Mouse (Mus musculus) heart, embryonic 15.5 days (tissue): ENCODE results near the gene Klhl29. TPM values are rescaled to one million over a fixed set of nuclear protein-coding genes. Genes with fewer than 3 reads are reported as not detected.

Experiments
- ATAC-seq: fragments of 200-750 bp; cut with Nextera tagmentation; replicated peaks from 2 replicates; pipeline ENCODE4 v1.8.0; 2017; ENCODE audit warnings: low read depth, moderate TSS enrichment; ENCODE audit not compliant: insufficient number of reproducible peaks, insufficient read depth, low FRiP score
- H3K27ac ChIP-seq: fragments of 300-500 bp; sonication (generic); 2 replicates; pipeline ENCODE4 v1.5.1; 2015; ENCODE audit warnings: mild to moderate bottlenecking, inconsistent platforms
- H3K27me3 ChIP-seq: fragments of 300-500 bp; sonication (generic); 2 replicates; pipeline ENCODE4 v1.6.1; 2015; ENCODE audit warnings: inconsistent platforms
- H3K36me3 ChIP-seq: fragments of 300-500 bp; sonication (generic); 2 replicates; pipeline ENCODE4 v1.6.1; 2015; ENCODE audit warnings: mild to moderate bottlenecking, inconsistent platforms
- H3K4me1 ChIP-seq: fragments of 300-500 bp; sonication (generic); replicated peaks from 2 replicates; pipeline ENCODE4 v1.6.1; 2015; ENCODE audit warnings: inconsistent platforms
- H3K4me2 ChIP-seq: fragments of 300-500 bp; sonication (generic); 2 replicates; pipeline ENCODE4 v1.6.1; 2015; ENCODE audit warnings: inconsistent platforms, mild to moderate bottlenecking, moderate library complexity
- H3K4me3 ChIP-seq: fragments of 300-500 bp; sonication (generic); 2 replicates; pipeline ENCODE4 v1.5.1; 2015; ENCODE audit warnings: mild to moderate bottlenecking, inconsistent platforms
- H3K9ac ChIP-seq: fragments of 300-500 bp; sonication (generic); 2 replicates; pipeline ENCODE4 v1.6.1; 2015; ENCODE audit warnings: mild to moderate bottlenecking, inconsistent platforms
- H3K9me3 ChIP-seq: fragments of 300-500 bp; sonication (generic); replicated peaks from 2 replicates; pipeline ENCODE4 v1.6.1; 2016; ENCODE audit warnings: inconsistent platforms
- WGBS: fragments of 180-500 bp; shearing (Covaris S2); methylation state at CpG from one replicate; pipeline ENCODE4 v1.1.7; 2015; ENCODE audit warnings: mixed read lengths; 5-methylcytosine and 5-hydroxymethylcytosine counted together
- polyA plus RNA-seq: library from polyadenylated mRNA; unstranded; fragments of >200 nt; fragmentation: Nextera tagmentation; extraction: Ambion mirVana; gene quantifications from 2 replicates; pipeline ENCODE4 v1.2.1, GENCODE M21; 2015

Klhl29 gene
- 0.21 and 0.47 TPM in 2 replicates for polyA plus RNA-seq

DNA sequence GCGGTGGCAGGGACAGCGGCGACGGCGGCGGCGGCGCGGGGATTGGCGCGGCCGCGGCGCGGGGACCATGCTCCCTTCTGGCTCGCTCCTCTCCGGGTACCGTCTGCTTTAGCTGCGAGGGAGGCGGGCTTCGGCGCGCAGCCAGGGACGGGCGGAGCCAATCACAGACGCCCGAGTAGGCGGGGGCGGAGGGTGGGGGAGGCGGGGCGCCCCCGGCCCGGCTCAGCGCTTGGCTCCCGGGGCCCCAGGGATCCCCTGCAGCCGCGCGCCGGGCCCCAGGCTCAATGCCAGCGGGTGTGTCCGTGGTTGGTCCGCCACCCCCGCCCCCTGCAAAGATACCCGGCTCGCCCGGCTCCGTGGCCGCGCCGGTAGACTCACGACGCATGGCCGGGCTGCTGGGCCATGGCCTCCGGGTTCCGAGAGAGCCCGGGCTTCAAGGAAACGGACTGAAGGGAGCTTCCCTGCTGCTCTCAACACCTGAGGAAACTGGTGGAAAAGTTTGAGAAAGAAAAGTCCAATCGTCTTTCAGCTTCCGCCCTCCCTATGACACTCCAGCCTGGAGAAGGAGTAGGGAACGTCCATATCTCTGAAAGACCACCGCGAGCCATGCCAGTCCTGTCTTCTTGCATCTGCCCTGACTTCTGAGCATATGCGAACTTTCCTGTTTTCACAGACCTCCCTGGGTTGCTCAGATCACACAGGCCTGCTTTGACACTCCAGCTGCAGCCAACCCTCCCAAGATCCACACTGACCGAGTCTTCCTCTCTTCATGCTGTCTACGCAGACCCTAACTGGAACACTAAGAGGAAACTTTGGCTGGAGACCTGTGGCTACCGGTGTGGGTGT, at the start of gene Klhl29:
Gene Klhl29, minus strand, starts transcription at position 67 of the 846 bp plus-strand sequence.
- Histone ChIP-seq H3K27ac (no peak within 1 kb of the TSS; the same call in 1 of the 2 replicates), H3K9ac (peak within 1 kb of the TSS; percentile 57), H3K4me2 (peak within 1 kb of the TSS; percentile 98), H3K36me3 (no peaks in the 10 kb centered on the region), H3K4me3 (peak within 1 kb of the TSS; percentile 76), H3K4me1 (peaks cover 24% of the 10 kb centered on the region), H3K9me3 (no peaks in the 10 kb centered on the region), H3K27me3 (peaks cover 65% of the 10 kb centered on the region)
- peak; percentile 91 for ATAC-seq
- 2% methylated on average over 64 of the region's 66 CpGs for WGBS

GRCm38 (mm10) chr12:5425276-5425675, 49.8 kb upstream of the Klhl29 start:
- no peak for ATAC-seq
- Histone ChIP-seq H3K27me3 (no peaks in the 10 kb centered on the region), H3K4me1 (peaks cover 6% of the 10 kb centered on the region; the same call in 1 of the 2 replicates), H3K4me2 (no peak overlapping the region), H3K36me3 (no peaks in the 10 kb centered on the region), H3K4me3 (no peak overlapping the region), H3K9me3 (no peaks in the 10 kb centered on the region), H3K9ac (no peak overlapping the region), H3K27ac (no peak overlapping the region)
- 69% methylated on average over 4 of the region's 4 CpGs for WGBS

DNA sequence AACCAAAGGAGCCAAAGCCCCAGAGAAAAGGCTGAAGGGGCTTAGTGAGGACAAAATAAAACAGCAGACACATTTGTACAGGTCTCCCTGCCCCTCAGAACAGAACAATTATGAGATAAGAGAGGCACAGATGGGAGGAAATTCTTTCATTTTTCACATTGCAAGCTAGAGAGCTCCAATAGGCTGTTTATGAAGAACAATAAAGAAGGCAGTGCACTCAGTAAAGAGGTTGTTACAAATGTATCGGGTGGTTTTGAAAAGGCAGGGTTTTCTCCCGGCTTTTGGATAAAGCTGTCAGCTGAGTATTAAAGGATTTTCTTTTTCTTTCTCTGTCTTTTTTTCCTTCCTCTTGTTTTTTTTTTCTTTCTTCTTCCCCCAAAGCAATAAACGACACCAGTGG, 40.3 kb upstream of the Klhl29 start:
- WGBS: 48% methylated on average over 3 of the region's 3 CpGs
- no peaks in the 10 kb centered on the region; the same call in 1 of the 2 replicates for H3K27me3 ChIP-seq
- H3K27ac ChIP-seq: no peak overlapping the region
- H3K9ac ChIP-seq: no peak overlapping the region
- no peak overlapping the region for H3K4me2 ChIP-seq
- no peaks in the 10 kb centered on the region for H3K36me3 ChIP-seq
- ATAC-seq: no peak
- H3K4me1 ChIP-seq: peaks cover under 1% of the 10 kb centered on the region
- H3K9me3 ChIP-seq: no peaks in the 10 kb centered on the region
- H3K4me3 ChIP-seq: no peak overlapping the region

- no peak overlapping the region for H3K27ac ChIP-seq
- no peaks in the 10 kb centered on the region; the same call in 1 of the 2 replicates for H3K27me3 ChIP-seq
- no peak overlapping the region for H3K9ac ChIP-seq
- H3K4me2 ChIP-seq: no peak overlapping the region
- ATAC-seq: no peak
- no peaks in the 10 kb centered on the region for H3K36me3 ChIP-seq
- no peak overlapping the region for H3K4me3 ChIP-seq
- H3K4me1 ChIP-seq: peaks cover 6% of the 10 kb centered on the region
- H3K9me3 ChIP-seq: no peaks in the 10 kb centered on the region
These were observed 38.5 kb upstream of the Klhl29 start for GRCm38 (mm10) chr12:5413976-5414375.

DNA sequence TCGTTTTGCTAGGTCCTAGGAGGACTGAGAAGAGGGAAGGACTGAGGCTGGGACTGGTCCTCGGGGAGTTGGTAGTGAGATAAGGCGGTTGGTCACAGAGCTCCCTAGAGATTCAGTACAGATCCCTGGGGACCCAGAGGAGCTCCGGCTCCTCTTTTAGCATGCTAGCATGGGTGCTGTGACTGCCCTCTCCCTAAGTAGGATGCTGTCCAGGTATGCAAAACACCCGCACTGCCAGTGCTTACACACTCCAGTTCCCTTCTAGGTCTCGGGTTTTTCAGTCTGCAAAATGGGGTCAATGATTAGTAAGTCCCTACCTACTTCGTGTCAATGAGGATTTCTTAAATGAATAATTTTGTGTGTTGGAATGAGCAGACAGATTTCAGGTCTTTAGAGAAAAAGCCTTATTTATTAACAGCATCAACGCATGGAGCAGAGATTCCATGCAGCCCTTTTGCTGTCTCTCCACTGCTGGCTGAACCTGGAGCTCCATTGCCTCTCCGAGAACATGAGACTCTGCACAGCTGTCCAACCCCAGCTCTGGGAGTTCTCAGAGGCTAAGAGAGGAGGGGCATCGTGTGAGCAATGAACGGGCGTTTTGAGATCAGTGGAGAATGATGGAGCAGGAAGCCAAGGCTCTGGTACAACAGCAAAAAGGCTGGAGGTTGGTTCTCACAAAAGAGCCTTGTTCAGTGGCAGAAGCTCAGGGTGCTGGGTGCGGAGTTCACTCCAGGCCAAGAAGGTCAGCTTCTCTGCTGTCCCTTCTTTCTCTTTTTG, 36.5 kb upstream of the Klhl29 start:
- no peak for ATAC-seq
- H3K4me1 ChIP-seq: peaks cover 6% of the 10 kb centered on the region
- no peaks in the 10 kb centered on the region for H3K9me3 ChIP-seq
- H3K27ac ChIP-seq: no peak overlapping the region
- no peak overlapping the region for H3K9ac ChIP-seq
- no peaks in the 10 kb centered on the region; the same call in 1 of the 2 replicates for H3K27me3 ChIP-seq
- no peak overlapping the region for H3K4me3 ChIP-seq
- no peaks in the 10 kb centered on the region for H3K36me3 ChIP-seq
- 60% methylated on average over 13 of the region's 13 CpGs for WGBS
- H3K4me2 ChIP-seq: no peak overlapping the region

- no peaks in the 10 kb centered on the region for H3K9me3 ChIP-seq
- H3K4me2 ChIP-seq: no peak overlapping the region
- no peak overlapping the region for H3K27ac ChIP-seq
- no peak overlapping the region for H3K9ac ChIP-seq
- 75% methylated on average over 4 of the region's 4 CpGs for WGBS
- H3K27me3 ChIP-seq: no peaks in the 10 kb centered on the region; the same call in 1 of the 2 replicates
- no peaks in the 10 kb centered on the region for H3K36me3 ChIP-seq
- peaks cover 6% of the 10 kb centered on the region for H3K4me1 ChIP-seq
- H3K4me3 ChIP-seq: no peak overlapping the region
- ATAC-seq: no peak
These were observed 35.9 kb upstream of the Klhl29 start for GRCm38 (mm10) chr12:5411346-5411745.

GRCm38 (mm10) chr12:5410391-5411115, 35.1 kb upstream of the Klhl29 start:
- H3K36me3 ChIP-seq: no peaks in the 10 kb centered on the region
- no peaks in the 10 kb centered on the region for H3K9me3 ChIP-seq
- H3K9ac ChIP-seq: no peak overlapping the region
- H3K4me2 ChIP-seq: peak overlapping the region; percentile 54
- ATAC-seq: peak; percentile 85
- no peaks in the 10 kb centered on the region; the same call in 1 of the 2 replicates for H3K27me3 ChIP-seq
- 7% methylated on average over 16 of the region's 16 CpGs for WGBS
- no peak overlapping the region for H3K27ac ChIP-seq
- peaks cover 6% of the 10 kb centered on the region for H3K4me1 ChIP-seq
- H3K4me3 ChIP-seq: peak overlapping the region; percentile 10; the same call in 1 of the 2 replicates

- no peak overlapping the region for H3K9ac ChIP-seq
- no peak for ATAC-seq
- 69% methylated on average over 8 of the region's 8 CpGs for WGBS
These were observed 31.7 kb upstream of the Klhl29 start for GRCm38 (mm10) chr12:5407175-5407574.

GRCm38 (mm10) chr12:5397423-5397822, 21.9 kb upstream of the Klhl29 start:
- H3K4me2 ChIP-seq: no peak overlapping the region
- H3K4me3 ChIP-seq: no peak overlapping the region
- no peak overlapping the region for H3K9ac ChIP-seq
- no peaks in the 10 kb centered on the region for H3K27me3 ChIP-seq
- H3K36me3 ChIP-seq: no peaks in the 10 kb centered on the region
- H3K4me1 ChIP-seq: no peaks in the 10 kb centered on the region
- no peaks in the 10 kb centered on the region for H3K9me3 ChIP-seq
- no peak for ATAC-seq
- 26% methylated on average over 5 of the region's 5 CpGs for WGBS
- H3K27ac ChIP-seq: no peak overlapping the region

More at GRCm38 (mm10) chr12:5407175-5407574, 31.7 kb upstream of the Klhl29 start:
- Histone ChIP-seq H3K4me2 (no peak overlapping the region), H3K4me3 (no peak overlapping the region), H3K36me3 (no peaks in the 10 kb centered on the region), H3K27ac (no peak overlapping the region), H3K27me3 (no peaks in the 10 kb centered on the region; the same call in 1 of the 2 replicates), H3K9me3 (no peaks in the 10 kb centered on the region), H3K4me1 (peaks cover 6% of the 10 kb centered on the region)

DNA sequence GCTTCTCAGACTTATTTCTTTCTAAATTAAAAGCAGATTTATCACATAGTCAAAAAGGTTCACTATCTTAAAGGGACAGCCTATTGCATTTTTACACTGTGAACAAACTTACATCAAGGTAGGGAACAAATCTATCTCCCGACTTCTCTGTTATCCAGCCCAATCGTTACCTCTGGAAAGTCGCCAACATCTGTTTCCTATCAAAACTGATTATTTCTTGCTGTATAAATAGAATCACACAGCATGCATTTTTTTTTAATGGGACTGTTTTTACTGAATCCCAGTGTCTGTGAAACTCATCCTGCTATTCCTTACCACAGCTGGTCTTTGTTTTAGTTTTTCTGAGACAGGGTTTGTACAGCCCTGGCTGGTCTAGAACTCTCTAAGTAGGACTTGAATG, 19.7 kb upstream of the Klhl29 start:
- Histone ChIP-seq H3K36me3 (no peaks in the 10 kb centered on the region), H3K9ac (no peak overlapping the region), H3K4me1 (no peaks in the 10 kb centered on the region), H3K4me2 (no peak overlapping the region), H3K4me3 (no peak overlapping the region), H3K9me3 (no peaks in the 10 kb centered on the region), H3K27me3 (no peaks in the 10 kb centered on the region), H3K27ac (no peak overlapping the region)
- no peak for ATAC-seq
- 32% methylated on average over 3 of the region's 3 CpGs for WGBS

DNA sequence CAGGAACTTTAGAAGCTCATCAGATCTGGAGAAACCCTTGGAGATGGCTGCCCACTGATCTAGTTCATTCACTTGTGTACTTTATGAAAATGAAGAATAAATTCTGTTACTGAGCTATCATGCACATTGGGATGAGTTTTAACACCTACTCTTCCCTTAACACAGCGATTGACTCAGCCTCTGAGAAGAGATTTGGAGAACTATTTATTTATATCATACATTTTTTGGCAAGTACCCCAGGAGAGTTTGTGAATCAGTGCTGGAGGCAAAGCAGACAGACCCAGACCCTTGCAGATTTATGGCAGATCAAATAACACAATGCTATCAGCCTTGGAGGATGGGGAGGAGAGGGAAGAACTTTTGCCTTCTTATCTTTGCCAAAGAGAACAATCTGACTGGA, 11.6 kb upstream of the Klhl29 start:
- Histone ChIP-seq H3K27me3 (no peaks in the 10 kb centered on the region), H3K27ac (no peak overlapping the region), H3K9ac (no peak overlapping the region), H3K9me3 (no peaks in the 10 kb centered on the region), H3K4me1 (no peaks in the 10 kb centered on the region), H3K36me3 (no peaks in the 10 kb centered on the region), H3K4me2 (no peak overlapping the region), H3K4me3 (no peak overlapping the region)
- ATAC-seq: no peak
- 68% methylated on average over 1 of the region's 1 CpGs for WGBS
